Mouse (Mus musculus) liver, adult (tissue): ENCODE data around the gene Ccnyl1.

Experiments
- GATA4 ChIP-seq: IDR thresholded peaks from 2 replicates; pipeline ENCODE4 v1.6.1; 2014; ENCODE audit warnings: mild to moderate bottlenecking, low read length; ENCODE audit not compliant: insufficient replicate concordance

Ccnyl1 gene

GRCm38 (mm10) chr1:64755971-64756639 lies 65.8 kb downstream of the Ccnyl1 start:
- TF ChIP-seq GATA4, result no peak

DNA sequence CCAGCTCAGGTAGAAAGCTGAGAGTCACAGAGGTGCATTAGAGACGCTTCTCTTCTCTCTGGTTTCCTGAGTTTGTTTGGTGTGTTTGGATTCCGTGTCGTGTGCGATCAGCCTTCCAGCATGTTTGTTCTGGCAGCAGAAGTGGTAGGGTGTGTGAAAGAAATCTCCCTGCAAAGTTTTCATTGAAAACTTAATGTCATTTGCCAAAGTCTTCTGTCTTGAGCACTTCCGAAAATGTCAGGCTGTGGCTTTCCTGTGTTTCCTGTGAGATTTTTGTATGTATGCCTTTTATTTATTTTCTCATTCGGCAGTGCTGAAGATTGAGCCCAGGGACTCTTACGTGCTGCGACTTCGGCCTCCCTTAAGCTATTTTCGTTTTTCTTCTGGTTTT lies 66.4 kb downstream of the Ccnyl1 start:
- TF ChIP-seq GATA4, result no peak

GRCm38 (mm10) chr1:64757254-64757653 lies 67.0 kb downstream of the Ccnyl1 start:
- TF ChIP-seq GATA4, result no peak

DNA sequence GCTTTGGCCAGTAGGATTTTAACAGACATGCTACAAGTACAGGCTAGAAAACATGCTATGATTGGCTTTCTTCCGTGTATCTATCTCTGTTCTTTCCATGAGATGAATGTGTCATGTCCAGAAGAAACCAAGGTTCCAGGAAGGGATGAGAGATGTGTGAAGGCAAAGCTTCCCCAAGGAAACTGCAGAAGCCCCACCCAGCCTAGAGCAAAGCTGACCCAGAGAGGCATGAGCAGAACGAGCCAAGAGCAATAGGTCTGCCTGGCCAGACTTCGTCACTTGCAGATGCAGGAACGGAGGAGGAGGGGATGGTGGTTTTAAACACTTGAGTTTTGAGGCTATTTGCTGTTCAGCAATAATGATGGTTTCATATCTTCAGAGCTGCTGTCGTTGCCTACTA lies 67.5 kb downstream of the Ccnyl1 start:
- no peak for TF ChIP-seq GATA4

GRCm38 (mm10) chr1:64761646-64762045 lies 71.4 kb downstream of the Ccnyl1 start:
- no peak for TF ChIP-seq GATA4

DNA sequence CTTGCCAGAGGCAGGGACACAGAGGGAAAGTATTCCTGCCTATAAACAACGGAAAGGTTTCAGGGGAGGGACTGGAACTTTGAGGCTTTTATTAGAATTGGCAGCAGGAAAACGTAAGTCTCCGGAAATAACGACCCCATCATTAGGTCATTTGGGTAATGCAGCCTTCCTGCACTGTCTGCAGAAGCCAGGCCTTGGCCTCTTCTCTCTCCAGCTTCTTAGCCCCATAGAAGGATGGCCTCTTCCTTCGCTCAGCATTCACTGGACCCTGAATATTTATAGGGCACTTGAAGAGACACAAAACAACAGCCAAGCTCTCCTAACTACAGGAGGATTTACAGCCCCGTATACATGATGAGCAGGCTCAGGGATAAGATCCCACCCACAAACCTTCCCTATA lies 79.9 kb downstream of the Ccnyl1 start:
- no peak for TF ChIP-seq GATA4

DNA sequence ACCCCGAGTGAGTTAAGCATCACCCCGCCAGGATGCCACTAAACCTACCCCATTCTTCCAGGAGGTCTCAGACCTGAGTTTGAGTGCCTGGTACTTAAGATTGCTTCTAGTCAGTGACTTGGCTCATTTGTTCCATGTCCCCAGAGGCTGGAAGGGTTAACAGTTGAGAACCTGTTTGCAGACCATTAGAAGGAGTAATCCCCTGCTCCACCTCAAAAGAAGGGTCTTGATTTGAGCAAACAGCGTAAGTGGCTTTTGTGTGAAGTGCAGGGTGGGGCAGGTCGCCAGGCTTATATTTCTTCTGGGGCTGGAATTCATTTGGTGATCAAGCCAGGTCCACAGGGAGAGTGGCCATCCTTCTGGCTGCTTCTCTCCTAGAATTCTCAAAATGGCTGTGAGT lies 83.0 kb downstream of the Ccnyl1 start:
- no peak for TF ChIP-seq GATA4
